Mouse (Mus musculus) myocyte (in vitro differentiated cells): ENCODE results near the gene Mast4. TPM values are rescaled to one million over a fixed set of nuclear protein-coding genes. Genes with fewer than 3 reads are reported as not detected.

Experiments used
- H3K27me3 ChIP-seq: one replicate; pipeline ENCODE4 v1.6.1; 2011; ENCODE audit not compliant: control insufficient read depth, insufficient read depth, insufficient read length
- H3K36me3 ChIP-seq: one replicate; pipeline ENCODE4 v1.6.1; 2011; ENCODE audit not compliant: control insufficient read depth, insufficient read depth
- H3K4me2 ChIP-seq: one replicate; pipeline ENCODE4 v1.6.1; 2011; ENCODE audit warnings: low read depth, control low read depth
- H3K4me3 ChIP-seq: one replicate; pipeline ENCODE4 v1.5.1; 2011; ENCODE audit warnings: mild to moderate bottlenecking, control low read depth, moderate library complexity
- H3K79me2 ChIP-seq: one replicate; pipeline ENCODE4 v1.6.1; 2011; ENCODE audit not compliant: control insufficient read depth, insufficient read depth
- H3ac ChIP-seq: one replicate; pipeline ENCODE4 v1.6.1; 2011; ENCODE audit not compliant: control insufficient read depth, insufficient read length
- CEBPB ChIP-seq: IDR thresholded peaks from 2 replicates; pipeline ENCODE4 v1.6.1; 2011; ENCODE audit warnings: mild to moderate bottlenecking, moderate library complexity; ENCODE audit not compliant: poor library complexity, insufficient read depth, severe bottlenecking
- E2F4 ChIP-seq: IDR thresholded peaks from one replicate; pipeline ENCODE4 v1.6.1; 2011; ENCODE audit warnings: mild to moderate bottlenecking, control low read depth, moderate library complexity; ENCODE audit not compliant: insufficient read depth
- MAX ChIP-seq: IDR thresholded peaks from one replicate; pipeline ENCODE4 v1.6.1; 2011; ENCODE audit warnings: low read depth, mild to moderate bottlenecking, control low read depth
- MYOD1 ChIP-seq, 3 experiments: IDR thresholded peaks; one replicate each; pipeline ENCODE4 v1.6.1; 2011; ENCODE audit warnings: control low read depth in 2 of 3, low read depth in 2 of 3, mild to moderate bottlenecking in 2 of 3, moderate library complexity in 1 of 3; ENCODE audit not compliant: insufficient read length in 2 of 3, control insufficient read depth in 1 of 3
- MYOG ChIP-seq, 3 experiments: IDR thresholded peaks; one replicate each; pipeline ENCODE4 v1.6.1; 2011; ENCODE audit warnings: control low read depth in 2 of 3, low read depth in 2 of 3, mild to moderate bottlenecking in 2 of 3; ENCODE audit not compliant: insufficient read length in 2 of 3, control insufficient read depth in 1 of 3, insufficient read depth in 1 of 3
- POLR2A ChIP-seq: IDR thresholded peaks from one replicate; pipeline ENCODE4 v1.6.1; 2011; ENCODE audit warnings: low read depth, mild to moderate bottlenecking, control low read depth, moderate library complexity; ENCODE audit not compliant: insufficient read length
- POLR2AphosphoS2 ChIP-seq: IDR thresholded peaks from one replicate; pipeline ENCODE4 v1.6.1; 2011; ENCODE audit warnings: low read depth, control low read depth; ENCODE audit not compliant: insufficient read length
- REST ChIP-seq: IDR thresholded peaks from one replicate; pipeline ENCODE4 v1.6.1; 2011; ENCODE audit warnings: mild to moderate bottlenecking, control low read depth, moderate library complexity; ENCODE audit not compliant: insufficient read depth, insufficient read length
- SRF ChIP-seq: IDR thresholded peaks from one replicate; pipeline ENCODE4 v1.6.1; 2011; ENCODE audit warnings: low read depth; ENCODE audit not compliant: control insufficient read depth, insufficient read length
- TCF12 ChIP-seq: IDR thresholded peaks from one replicate; pipeline ENCODE4 v1.6.1; 2011; ENCODE audit warnings: mild to moderate bottlenecking, control low read depth; ENCODE audit not compliant: poor library complexity, insufficient read depth, severe bottlenecking
- TCF3 ChIP-seq: IDR thresholded peaks from one replicate; pipeline ENCODE4 v1.6.1; 2011; ENCODE audit warnings: low read depth, control low read depth; ENCODE audit not compliant: insufficient read length
- USF1 ChIP-seq: IDR thresholded peaks from one replicate; pipeline ENCODE4 v1.6.1; 2011; ENCODE audit warnings: low read depth, mild to moderate bottlenecking, control low read depth, moderate library complexity
- polyA plus RNA-seq: library from polyadenylated mRNA; unstranded; fragments of >200 nt; fragmentation: generic; extraction: Trizol; gene quantifications from one replicate; pipeline ENCODE4 v1.2.1, GENCODE M21; 2012; ENCODE audit warnings: missing spikeins

The Mast4 gene
- polyA plus RNA-seq, 1 experiment = 15.0 TPM

DNA sequence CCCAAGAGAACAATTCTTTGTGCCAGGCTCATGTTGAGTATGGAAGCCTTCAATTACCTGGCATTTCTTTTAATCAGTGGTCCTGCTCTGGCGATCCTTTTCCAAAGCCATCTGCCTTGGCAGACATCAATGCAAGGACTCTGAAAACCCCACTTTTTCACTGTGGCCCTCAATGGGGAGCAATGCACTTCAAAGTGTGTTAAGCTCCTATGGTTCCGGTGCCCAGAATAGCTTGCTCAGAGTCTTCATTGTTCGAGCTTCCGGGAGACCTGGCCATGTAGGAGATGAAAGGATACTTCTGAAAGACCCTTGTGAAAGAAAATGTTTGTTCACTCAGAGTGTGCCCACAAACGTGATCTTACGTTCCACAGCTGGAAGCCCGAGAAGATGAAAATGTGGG, 333.4 kb downstream of the Mast4 start:
- TF ChIP-seq TCF12 (no peak), CEBPB (no peak), TCF3 (no peak), POLR2AphosphoS2 (no peak), SRF (no peak), MYOG (IDR thresholded peaks at IDR 0.05; ENCODE audit: control insufficient read depth in 1 of 3, insufficient read depth in 1 of 3, insufficient read length in 2 of 3, low read depth in 2 of 3) (no peak), USF1 (no peak)
- H3K36me3 ChIP-seq = no peaks in the 10 kb centered on the region
- H3K4me2 ChIP-seq = no peak overlapping the region
- no peaks in the 10 kb centered on the region for H3K27me3 ChIP-seq
- no peak overlapping the region for H3K4me3 ChIP-seq
- H3K79me2 ChIP-seq = no peaks in the 10 kb centered on the region
- no peak overlapping the region for H3ac ChIP-seq

DNA sequence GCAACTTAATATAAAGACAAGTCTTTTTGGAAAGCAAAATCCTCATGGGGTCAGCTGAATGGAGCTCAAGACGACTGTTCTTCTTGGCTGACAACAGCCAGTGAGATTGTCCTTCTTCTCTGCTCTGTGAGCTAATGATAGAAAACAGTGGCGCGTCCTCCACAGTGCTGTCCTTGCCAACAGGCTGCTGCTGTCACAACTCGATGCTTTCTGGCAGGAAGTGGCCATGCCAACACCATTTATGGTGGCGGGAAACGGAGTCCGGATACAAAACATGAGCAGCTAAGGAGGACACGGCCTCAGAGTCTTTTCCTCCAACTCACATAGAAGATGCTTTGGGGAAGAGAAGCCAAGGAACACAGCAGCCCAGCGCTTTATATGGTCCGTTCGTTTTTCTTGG, 340.2 kb downstream of the Mast4 start:
- Histone ChIP-seq H3K4me3 (no peak overlapping the region), H3K27me3 (no peaks in the 10 kb centered on the region), H3K4me2 (no peak overlapping the region), H3ac (no peak overlapping the region), H3K36me3 (no peaks in the 10 kb centered on the region), H3K79me2 (peaks cover 2% of the 10 kb centered on the region)
- TF ChIP-seq SRF (no peak), E2F4 (no peak)

DNA sequence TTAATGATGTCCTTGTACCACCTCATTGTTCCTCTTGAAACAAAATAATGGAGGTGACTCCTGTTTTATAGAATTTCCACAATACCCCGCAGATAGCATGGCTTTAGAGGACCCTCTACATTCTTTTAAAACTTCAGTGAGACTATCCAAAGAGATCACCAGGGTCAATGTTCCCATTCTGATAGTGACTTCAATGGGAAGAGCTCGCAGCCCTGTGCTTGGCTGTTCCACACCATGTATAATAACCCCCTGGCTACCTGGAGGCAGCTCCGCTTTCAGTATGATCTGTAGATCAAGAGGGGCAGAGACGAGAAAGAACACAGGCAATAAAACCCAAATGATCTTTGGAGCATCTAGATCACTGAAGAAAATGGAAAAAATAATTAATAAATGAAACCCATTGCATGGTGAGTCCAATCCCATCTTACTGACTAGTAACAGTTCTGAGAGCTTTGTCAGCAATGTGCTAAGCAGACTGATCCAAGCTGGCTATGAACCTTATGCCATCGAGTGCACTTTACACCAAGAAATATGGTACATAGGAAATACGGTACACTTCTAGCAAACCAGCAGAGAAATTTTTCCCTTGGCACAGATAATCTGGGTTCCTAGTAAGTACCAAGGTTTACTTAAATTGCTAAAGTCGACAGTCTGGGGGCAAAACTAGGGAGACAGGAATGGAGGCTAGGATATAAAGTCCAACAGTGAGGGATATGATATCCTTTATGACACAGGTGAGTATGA, 341.4 kb downstream of the Mast4 start:
- Histone ChIP-seq H3ac (no peak overlapping the region), H3K36me3 (no peaks in the 10 kb centered on the region), H3K4me2 (no peak overlapping the region), H3K27me3 (no peaks in the 10 kb centered on the region), H3K4me3 (no peak overlapping the region), H3K79me2 (peaks cover 5% of the 10 kb centered on the region)
- TF ChIP-seq POLR2AphosphoS2 = no peak
- no peak for TF ChIP-seq TCF3
- TF ChIP-seq MAX = no peak
- no peak for TF ChIP-seq MYOG (IDR thresholded peaks at IDR 0.05; ENCODE audit: control insufficient read depth in 1 of 3, insufficient read depth in 1 of 3, insufficient read length in 2 of 3, low read depth in 2 of 3)
- TF ChIP-seq CEBPB = no peak
- TF ChIP-seq SRF = no peak
- no peak for TF ChIP-seq USF1
- no peak for TF ChIP-seq REST
- TF ChIP-seq E2F4 = no peak
- no peak for TF ChIP-seq POLR2A
- TF ChIP-seq MYOD1 (IDR thresholded peaks at IDR 0.05; ENCODE audit: control insufficient read depth in 1 of 3, insufficient read length in 2 of 3, low read depth in 2 of 3) = no peak
- no peak for TF ChIP-seq TCF12

DNA sequence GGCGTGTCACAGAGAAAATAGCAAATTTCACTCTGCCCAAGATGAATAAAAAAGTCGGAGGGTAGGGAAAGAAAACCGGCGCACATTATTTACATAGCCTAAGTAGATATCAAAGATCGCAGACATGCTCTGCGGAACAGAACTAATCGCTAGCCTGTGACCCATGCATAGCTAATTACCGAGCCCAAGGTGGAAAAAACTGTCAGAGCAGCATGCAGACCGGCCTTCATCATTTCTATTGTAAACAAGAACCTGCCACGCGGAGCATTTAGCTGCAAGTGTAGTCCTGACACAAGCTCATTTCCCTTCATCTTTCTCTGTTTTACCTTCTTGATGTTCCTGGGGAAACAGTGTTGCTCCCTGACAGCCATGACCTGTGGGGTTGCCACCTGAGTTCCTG, 342.4 kb downstream of the Mast4 start:
- Histone ChIP-seq H3K4me3 (no peak overlapping the region), H3K79me2 (peaks cover 5% of the 10 kb centered on the region), H3K27me3 (no peaks in the 10 kb centered on the region), H3K36me3 (no peaks in the 10 kb centered on the region), H3ac (no peak overlapping the region), H3K4me2 (no peak overlapping the region)
- TF ChIP-seq CEBPB = no peak
- TF ChIP-seq MYOD1 (IDR thresholded peaks at IDR 0.05; ENCODE audit: control insufficient read depth in 1 of 3, insufficient read length in 2 of 3, low read depth in 2 of 3) = no peak
- TF ChIP-seq MAX = no peak
- TF ChIP-seq TCF3 = no peak
- TF ChIP-seq POLR2A = no peak
- no peak for TF ChIP-seq TCF12
- no peak for TF ChIP-seq MYOG (IDR thresholded peaks at IDR 0.05; ENCODE audit: control insufficient read depth in 1 of 3, insufficient read depth in 1 of 3, insufficient read length in 2 of 3, low read depth in 2 of 3)
- no peak for TF ChIP-seq E2F4
- no peak for TF ChIP-seq POLR2AphosphoS2
- TF ChIP-seq USF1 = no peak
- TF ChIP-seq REST = no peak
- no peak for TF ChIP-seq SRF

DNA sequence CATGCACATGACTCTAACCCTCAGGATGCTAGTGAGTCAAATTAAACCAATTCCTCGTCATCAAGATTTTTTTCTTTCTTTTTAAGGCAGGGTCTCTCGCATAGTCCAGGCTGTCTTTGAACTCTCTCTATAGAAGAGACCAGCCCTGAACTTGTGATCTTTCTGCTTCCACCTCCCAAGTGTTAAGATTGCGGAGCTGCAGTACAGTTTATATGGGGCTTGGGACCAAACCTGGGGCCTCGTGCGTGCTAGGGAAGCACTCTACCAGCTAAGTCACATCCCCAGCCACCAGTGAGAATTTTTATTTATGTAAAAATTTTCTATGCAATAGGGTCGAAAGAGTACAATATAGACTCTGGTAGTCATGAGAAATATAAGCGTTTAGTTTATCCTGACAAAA, 343.1 kb downstream of the Mast4 start:
- no peak for TF ChIP-seq CEBPB
- no peak for TF ChIP-seq MYOD1 (IDR thresholded peaks at IDR 0.05; ENCODE audit: control insufficient read depth in 1 of 3, insufficient read length in 2 of 3, low read depth in 2 of 3)
- TF ChIP-seq TCF3 = no peak
- no peak for TF ChIP-seq TCF12
- TF ChIP-seq REST = no peak
- no peak for TF ChIP-seq POLR2AphosphoS2
- no peak for TF ChIP-seq USF1
- no peak for TF ChIP-seq MYOG (IDR thresholded peaks at IDR 0.05; ENCODE audit: control insufficient read depth in 1 of 3, insufficient read depth in 1 of 3, insufficient read length in 2 of 3, low read depth in 2 of 3)
- TF ChIP-seq SRF = no peak
- no peak for TF ChIP-seq POLR2A
- TF ChIP-seq MAX = no peak
- H3K4me3 ChIP-seq = no peak overlapping the region
- H3ac ChIP-seq = no peak overlapping the region
- H3K36me3 ChIP-seq = no peaks in the 10 kb centered on the region
- H3K27me3 ChIP-seq = no peaks in the 10 kb centered on the region
- peaks cover 5% of the 10 kb centered on the region for H3K79me2 ChIP-seq
- H3K4me2 ChIP-seq = no peak overlapping the region
